Mouse (Mus musculus) activated CD4-positive, CD25-positive, alpha-beta regulatory T cell, adult 4 months (primary cell): ENCODE data around the gene Mast4. TPM values are rescaled to one million over a fixed set of nuclear protein-coding genes. Genes with fewer than 3 reads are reported as not detected.

Experiments
- ATAC-seq: one replicate; pipeline ENCODE4 v1.8.0; 2017
- polyA plus RNA-seq, 2 experiments: library from polyadenylated mRNA; unstranded; fragments of 100-300 nt; shearing (Covaris generic); gene quantifications; one replicate each; pipeline ENCODE4 v1.2.1; 2017

The Mast4 gene
- polyA plus RNA-seq, 2 experiments from 2014 or later, result 10.1 to 13.1 TPM

DNA sequence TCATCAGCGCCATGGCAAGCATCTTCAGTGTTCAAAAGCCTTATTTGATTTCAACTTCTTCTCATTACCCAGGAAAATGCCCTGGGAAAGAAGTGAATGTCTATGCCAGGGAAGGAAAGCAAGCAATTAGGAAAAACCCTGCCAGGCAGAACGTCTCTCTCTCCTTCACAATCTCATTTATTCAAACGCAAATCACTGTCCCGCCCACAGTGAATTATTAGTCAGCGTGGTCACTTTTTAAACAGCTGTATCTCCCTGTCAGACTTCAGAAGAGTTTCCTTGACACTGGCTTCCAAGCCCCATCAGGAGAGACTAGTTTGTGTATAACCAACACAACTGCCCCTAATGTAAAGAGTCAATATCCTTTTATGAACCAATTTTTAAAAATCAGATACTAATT is 296.8 kb downstream of the Mast4 start:
- ATAC-seq, result no peak

DNA sequence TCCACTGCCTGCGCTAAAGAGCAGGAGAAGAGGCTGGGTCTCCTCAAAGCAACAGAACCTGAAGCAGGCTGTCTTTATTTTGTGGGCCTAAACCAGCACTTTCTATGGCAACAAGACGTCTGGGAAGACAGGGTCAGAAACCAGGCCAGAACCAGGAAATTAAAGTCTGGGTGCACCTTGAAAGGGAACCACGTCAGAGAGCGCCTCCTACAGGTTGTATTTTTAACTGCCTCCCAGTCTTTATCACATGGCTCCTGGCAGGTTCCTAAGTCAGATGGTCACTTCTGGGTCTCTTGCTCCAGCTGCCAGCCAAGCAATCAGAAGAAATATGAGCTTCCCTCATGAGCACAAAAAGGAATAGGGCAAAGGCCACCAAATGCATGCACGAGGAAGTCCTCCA is 304.9 kb downstream of the Mast4 start:
- no peak for ATAC-seq

DNA sequence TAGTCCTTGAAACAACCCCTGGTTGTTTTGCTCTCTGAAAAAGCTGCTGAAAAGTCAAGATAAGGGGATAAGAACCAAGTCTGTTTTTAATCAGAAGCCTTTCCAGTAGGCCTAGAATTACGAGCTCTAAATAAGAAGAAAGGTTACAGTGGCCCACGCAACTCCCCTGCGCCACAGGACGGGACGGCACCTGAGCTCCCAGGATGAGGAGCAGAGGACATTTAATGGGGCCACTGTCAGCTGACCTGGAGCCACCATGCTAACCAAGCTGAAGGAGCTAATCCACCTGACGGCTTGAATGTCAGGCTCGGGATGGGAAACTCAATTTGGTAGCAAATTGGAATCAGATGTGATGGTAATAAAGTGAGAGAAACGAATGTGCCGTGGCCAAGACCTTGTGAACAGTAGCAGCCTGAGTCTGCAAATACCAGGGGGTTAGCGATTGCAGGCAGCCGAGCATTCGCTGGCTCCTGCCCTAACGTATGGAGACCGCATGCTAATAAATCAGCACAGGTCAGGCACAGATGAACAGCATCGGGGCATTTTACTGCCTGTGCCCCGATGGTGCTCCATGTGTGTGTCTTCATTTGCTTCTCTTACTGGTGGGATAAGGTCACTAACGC is 306.7 kb downstream of the Mast4 start:
- no peak for ATAC-seq

DNA sequence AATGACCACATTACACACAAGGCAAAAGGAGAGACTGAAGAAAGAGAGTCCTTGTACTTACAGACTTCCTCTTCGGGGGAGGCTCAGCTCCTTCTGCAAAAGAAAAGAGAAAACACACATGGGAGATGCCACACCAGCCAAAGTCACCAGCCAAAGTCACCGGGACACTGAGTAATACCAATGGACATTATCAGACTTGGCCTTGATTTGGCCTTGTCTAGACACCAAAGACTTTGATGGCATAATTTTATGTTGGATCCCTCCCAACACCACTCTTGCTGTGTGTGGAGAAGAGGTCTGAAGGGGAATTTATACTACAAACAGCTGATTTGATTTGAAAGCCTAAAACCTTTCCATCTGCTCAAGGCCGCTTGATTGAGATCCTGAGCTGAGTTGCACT is 308.8 kb downstream of the Mast4 start:
- ATAC-seq, result no peak

DNA sequence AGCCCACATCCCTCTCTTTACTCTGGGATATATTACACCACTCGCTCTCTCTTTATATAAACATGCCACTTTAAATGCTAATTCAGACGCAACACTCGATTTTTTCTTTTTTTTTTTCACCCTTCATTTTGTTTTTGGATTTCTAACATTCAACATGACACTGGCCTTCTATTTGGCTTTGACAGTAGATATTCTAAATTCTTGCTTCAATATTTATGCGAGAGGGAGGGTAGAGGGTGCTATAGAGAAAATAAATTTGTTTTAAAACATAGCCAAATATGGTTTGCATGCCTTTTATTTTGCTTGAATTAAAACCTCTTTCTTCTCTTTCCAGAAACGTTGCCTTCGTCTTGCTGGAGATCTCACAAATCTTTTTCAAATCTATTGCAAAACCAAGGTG is 315.8 kb downstream of the Mast4 start:
- no peak for ATAC-seq

DNA sequence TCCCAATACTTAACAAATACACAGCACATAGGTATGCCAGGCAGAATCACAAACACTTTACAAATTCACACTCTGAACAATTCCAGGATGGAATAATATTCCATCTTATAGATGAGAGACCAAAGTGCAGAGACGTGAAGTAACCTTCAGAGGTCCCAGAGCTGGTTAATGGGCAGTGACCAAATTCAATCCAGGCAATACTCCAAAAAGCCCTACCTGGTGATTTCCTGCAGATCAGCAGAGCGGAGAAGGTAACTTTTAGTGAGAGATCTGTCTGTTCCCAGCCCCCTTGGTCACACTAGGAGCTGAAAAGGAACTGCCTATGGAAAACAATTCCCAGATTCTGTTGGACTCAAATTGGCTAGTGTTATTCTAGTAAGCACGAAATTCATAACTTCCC is 316.6 kb downstream of the Mast4 start:
- no peak for ATAC-seq

DNA sequence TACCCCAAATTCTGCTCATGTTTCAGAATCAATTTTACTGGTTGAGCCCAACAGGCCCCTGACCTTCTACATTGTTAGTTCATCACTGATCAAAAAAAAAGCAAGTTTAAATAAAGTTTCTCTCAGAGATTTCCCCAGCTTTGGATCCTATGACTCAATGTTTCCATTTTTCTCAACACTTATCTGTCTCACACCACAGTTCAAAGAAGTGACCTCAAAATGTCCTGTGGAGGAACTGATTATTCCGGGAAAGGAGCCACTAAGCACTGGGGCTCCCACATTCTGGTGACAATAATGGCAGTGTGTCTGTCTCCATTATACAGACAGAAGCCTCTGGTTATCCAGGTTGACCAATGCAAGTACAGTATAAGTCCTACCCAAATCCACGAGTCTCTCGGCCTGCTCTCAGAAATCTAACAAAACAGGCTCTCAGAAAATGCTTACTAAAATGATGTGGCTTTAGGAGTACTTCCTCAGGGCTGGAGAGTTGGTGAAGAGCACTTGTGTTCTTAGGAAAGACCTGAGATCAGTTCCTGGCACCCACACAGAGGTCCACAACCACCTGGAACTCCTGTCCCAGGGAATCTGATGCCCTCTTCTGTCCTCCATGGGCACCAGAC is 319.1 kb downstream of the Mast4 start:
- ATAC-seq, result no peak

DNA sequence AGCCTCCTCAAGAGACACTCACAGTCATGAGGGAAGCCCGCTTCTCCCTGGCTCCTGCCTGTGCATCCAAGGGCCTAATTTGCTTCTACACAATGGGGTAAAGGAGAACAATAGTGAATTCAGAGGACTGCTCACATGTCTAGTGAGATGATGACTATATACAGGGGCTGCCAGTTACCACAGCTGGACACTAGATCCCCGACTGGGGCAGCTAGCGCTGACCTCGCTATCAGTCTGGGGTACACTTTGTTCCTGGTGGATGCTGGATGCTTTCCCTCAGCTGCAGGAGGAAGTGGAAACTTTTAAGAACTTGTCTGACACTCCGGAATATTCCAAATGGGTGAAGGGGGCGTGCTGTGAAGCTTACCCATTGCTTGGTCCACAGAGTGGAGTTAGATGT is 319.7 kb downstream of the Mast4 start:
- ATAC-seq, result no peak

DNA sequence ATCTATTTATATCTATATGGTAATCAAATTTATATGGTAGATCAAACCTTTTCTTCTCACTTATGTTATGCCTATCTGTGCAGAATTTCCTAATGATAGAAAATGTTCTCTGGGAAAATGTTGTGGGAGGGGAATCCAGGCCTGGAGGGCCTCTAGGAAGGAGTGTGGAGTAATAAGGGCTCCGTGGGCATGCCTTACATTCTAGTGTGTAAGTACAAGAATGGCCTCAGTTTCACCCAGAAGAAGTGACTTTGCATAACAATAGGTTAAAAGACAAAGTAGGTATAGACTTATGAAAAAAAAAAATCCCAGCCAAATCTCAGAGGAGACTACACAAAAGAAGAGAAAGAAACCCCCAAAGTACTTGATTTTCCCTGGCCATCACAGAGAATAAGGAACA is 320.1 kb downstream of the Mast4 start:
- no peak for ATAC-seq

DNA sequence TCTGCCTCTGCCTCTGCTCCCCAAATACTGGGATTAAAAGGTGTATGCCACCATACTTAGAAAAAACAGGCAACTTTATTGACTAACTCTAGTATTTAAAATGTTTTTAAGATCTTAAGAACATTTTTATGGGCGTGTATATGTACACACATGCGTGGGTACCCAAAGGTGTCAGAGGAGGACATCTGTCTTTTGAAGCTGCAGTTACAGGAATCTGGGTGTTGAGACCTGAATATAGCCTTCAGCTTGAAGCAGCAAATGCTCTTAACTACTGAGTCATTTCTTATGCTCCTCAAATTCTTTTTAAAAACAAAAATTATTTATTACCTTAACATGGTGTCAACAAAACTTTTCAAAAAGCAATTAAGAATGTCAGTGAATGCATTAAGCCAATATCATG is 329.1 kb downstream of the Mast4 start:
- no peak for ATAC-seq

DNA sequence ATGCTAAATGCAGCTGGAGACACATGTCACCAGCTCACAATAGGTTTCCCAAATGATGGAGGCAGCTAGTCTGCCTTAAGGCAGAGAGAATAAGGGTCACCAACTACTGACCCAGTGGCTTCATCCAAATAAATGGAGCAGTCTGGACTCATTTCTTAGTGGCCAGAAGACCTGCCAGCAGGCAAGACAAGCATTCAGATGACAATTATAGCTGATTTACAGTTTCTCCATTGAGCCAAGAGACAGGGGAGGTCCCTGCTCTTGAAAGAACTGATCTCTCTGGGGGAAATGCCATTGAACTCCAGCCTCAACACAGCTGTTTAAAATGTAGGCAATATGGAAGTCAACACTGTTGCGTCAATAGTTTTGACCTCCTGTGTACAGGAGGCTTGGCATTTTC is 332.5 kb downstream of the Mast4 start:
- no peak for ATAC-seq

DNA sequence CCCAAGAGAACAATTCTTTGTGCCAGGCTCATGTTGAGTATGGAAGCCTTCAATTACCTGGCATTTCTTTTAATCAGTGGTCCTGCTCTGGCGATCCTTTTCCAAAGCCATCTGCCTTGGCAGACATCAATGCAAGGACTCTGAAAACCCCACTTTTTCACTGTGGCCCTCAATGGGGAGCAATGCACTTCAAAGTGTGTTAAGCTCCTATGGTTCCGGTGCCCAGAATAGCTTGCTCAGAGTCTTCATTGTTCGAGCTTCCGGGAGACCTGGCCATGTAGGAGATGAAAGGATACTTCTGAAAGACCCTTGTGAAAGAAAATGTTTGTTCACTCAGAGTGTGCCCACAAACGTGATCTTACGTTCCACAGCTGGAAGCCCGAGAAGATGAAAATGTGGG is 333.4 kb downstream of the Mast4 start:
- no peak for ATAC-seq

DNA sequence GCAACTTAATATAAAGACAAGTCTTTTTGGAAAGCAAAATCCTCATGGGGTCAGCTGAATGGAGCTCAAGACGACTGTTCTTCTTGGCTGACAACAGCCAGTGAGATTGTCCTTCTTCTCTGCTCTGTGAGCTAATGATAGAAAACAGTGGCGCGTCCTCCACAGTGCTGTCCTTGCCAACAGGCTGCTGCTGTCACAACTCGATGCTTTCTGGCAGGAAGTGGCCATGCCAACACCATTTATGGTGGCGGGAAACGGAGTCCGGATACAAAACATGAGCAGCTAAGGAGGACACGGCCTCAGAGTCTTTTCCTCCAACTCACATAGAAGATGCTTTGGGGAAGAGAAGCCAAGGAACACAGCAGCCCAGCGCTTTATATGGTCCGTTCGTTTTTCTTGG is 340.2 kb downstream of the Mast4 start:
- ATAC-seq, result no peak

DNA sequence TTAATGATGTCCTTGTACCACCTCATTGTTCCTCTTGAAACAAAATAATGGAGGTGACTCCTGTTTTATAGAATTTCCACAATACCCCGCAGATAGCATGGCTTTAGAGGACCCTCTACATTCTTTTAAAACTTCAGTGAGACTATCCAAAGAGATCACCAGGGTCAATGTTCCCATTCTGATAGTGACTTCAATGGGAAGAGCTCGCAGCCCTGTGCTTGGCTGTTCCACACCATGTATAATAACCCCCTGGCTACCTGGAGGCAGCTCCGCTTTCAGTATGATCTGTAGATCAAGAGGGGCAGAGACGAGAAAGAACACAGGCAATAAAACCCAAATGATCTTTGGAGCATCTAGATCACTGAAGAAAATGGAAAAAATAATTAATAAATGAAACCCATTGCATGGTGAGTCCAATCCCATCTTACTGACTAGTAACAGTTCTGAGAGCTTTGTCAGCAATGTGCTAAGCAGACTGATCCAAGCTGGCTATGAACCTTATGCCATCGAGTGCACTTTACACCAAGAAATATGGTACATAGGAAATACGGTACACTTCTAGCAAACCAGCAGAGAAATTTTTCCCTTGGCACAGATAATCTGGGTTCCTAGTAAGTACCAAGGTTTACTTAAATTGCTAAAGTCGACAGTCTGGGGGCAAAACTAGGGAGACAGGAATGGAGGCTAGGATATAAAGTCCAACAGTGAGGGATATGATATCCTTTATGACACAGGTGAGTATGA is 341.4 kb downstream of the Mast4 start:
- ATAC-seq, result no peak

DNA sequence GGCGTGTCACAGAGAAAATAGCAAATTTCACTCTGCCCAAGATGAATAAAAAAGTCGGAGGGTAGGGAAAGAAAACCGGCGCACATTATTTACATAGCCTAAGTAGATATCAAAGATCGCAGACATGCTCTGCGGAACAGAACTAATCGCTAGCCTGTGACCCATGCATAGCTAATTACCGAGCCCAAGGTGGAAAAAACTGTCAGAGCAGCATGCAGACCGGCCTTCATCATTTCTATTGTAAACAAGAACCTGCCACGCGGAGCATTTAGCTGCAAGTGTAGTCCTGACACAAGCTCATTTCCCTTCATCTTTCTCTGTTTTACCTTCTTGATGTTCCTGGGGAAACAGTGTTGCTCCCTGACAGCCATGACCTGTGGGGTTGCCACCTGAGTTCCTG is 342.4 kb downstream of the Mast4 start:
- ATAC-seq, result no peak

DNA sequence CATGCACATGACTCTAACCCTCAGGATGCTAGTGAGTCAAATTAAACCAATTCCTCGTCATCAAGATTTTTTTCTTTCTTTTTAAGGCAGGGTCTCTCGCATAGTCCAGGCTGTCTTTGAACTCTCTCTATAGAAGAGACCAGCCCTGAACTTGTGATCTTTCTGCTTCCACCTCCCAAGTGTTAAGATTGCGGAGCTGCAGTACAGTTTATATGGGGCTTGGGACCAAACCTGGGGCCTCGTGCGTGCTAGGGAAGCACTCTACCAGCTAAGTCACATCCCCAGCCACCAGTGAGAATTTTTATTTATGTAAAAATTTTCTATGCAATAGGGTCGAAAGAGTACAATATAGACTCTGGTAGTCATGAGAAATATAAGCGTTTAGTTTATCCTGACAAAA is 343.1 kb downstream of the Mast4 start:
- ATAC-seq, result no peak

DNA sequence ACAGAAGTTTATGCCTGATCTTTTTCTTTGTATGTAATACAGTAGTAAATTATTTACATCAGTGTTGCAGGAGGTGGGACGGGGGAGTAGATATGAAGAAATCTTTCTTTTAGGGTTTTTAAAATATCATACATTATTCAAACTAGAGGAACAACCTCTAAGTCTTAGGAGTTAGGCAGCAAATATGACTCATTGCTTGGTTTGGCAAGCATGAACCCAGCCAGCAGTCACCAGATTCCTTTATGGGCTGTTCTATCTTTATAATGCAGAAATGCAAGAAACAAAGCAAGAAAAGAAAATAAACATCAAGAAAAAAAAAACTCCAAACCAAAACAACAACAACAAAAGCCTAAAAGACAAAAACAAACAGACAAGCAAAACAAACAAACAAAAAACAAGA is 344.2 kb downstream of the Mast4 start:
- ATAC-seq, result no peak

DNA sequence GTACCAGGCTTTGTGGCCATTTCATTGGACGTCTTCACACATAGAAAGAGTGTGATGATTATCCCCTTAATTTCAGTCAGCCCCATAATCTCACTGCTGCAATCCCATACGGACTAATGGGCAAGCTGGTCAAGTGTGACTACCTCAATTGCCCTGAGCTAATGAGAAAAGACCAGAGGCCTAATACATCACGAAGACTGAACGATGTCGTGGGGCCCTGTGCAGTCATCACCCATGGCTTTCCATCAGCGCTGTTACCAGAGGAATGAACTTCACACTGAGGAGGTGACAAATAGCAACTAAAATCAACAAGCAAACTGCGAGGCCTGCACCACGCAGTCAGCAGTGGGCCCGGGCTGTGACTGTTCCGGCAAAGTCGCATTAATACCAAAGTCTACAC is 344.7 kb downstream of the Mast4 start:
- no peak for ATAC-seq

DNA sequence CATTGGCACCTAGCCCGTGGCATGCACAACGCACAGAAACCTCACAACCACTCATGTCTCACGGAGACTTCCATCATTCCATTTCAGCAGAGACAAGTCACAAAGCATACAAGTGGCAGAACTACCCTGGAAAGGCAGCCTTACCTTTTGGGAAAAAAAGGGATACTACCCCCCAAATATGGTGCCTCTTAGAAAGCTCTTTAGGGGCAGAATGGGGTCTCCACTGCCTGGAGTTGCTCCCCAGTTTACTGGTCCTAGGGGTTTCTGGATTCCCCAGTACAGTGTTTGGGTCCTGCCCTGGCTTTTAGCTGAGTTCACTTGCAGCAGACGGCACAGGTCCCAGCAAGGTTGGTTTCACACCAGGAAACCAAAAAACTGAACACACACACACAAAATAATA is 345.3 kb downstream of the Mast4 start:
- ATAC-seq, result no peak

DNA sequence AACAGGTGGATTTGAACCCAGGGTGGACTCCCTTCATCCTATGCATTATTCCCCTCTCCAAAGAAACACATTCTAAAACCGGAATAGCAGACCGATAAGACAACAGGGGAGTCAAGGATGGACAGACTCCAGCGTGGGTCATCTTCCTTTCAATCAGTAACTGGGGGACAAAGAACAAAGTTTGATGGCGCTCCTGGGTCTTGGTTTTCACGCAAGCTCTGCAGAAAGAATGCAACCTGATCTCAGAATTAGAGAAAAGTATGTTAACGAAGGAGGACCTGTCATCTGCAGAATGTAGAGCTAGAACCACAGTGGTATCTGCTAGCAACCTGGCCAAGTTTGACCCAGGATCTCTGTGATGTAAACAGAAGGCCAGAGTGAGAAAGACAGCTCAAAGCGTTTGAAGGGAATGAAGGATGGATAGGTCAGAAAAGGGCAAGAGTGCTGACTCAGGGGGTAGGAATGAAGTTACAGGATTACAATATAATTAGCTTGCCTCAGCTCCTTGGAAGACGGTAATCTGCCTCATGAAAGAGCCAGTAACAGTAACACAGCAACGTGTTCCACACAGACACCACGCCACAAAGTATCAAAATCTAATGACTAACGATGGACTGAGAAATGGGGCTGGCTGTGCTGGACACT is 345.9 kb downstream of the Mast4 start:
- no peak for ATAC-seq

DNA sequence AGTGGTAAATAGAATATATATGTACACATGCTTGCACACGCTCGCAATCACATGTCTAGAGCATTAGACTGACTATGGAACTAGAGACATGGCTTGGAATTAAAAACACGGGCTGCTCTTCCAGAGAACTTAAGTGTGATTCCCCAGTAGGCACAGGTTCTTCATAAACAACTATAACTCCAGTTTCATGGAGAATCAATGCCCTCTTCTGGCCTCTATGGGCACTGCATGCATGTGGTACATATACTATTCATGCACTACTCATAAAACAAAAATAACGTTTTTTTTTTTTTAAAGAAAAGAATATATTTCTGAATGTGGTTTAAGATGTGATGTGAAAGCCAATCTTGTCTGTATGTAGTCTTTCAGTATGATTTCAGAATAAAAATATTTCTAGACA is 349.7 kb downstream of the Mast4 start:
- ATAC-seq, result no peak

DNA sequence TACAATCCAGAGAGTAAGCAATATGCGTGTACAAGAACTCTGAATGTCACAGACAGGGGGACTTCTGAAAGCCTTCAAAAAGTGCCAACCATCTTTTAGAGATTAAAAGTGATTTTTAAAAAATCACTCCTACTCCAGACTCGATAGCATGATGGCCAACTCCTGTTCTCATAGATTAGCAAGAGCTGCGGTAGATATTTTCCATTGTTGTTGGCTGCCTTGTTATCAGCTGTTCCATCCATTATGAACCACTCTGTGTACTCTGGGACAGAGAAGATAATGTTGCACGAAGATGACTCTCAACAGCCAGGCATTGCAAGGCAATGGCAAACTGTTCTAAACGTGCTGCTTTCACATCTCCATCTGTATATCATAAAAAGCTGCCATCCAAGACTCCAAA is 360.4 kb downstream of the Mast4 start:
- ATAC-seq, result no peak

DNA sequence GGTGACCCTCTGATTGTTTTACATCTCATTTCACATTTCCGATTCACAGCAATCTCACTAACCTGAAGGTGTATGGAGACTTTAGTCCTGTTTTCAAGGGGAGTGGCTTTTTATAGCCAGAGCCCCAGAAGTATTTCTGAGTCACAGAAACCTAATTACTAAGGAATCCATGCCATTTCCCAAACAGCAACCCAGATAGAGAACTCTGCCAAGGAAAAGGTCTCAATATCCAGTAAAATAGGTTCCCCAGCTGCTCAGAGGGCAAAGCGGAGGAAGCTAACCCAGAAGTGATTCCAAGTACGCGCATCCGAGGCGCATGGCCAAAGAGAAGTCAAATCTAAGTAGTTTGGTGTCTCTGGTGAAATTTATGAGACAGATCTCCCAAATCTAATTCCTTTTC is 370.8 kb downstream of the Mast4 start:
- ATAC-seq, result no peak
